Mouse (Mus musculus) forebrain, embryonic 12.5 days (tissue): ENCODE measurements at regions not wholly inside any gene's neighbourhood (a gene's known extent, or its start where the extent isn't known, plus 50 kb on each side); places are given as distances from the start of the nearest gene placed in this dataset.
A peak's percentile ranks its signal among the peaks of the same experiment; 100 is the strongest.

Source experiments
- ATAC-seq: fragments of 200-750 bp; cut with Nextera tagmentation; 2 replicates; pipeline ENCODE4 v1.8.0; 2017; ENCODE audit warnings: moderate TSS enrichment; ENCODE audit not compliant: low FRiP score
- H3K27ac ChIP-seq: fragments of 300-500 bp; sonication (generic); 2 replicates; pipeline ENCODE4 v1.5.1; 2016; ENCODE audit warnings: mild to moderate bottlenecking
- H3K27me3 ChIP-seq: fragments of 300-500 bp; sonication (generic); 2 replicates; pipeline ENCODE4 v1.6.1; 2016; ENCODE audit warnings: mild to moderate bottlenecking
- H3K36me3 ChIP-seq: fragments of 300-500 bp; sonication (generic); replicated peaks from 2 replicates; pipeline ENCODE4 v1.6.1; 2016; ENCODE audit warnings: mild to moderate bottlenecking
- H3K4me1 ChIP-seq: fragments of 300-500 bp; sonication (generic); 2 replicates; pipeline ENCODE4 v1.6.1; 2016
- H3K4me2 ChIP-seq: fragments of 300-500 bp; sonication (generic); 2 replicates; pipeline ENCODE4 v1.6.1; 2016; ENCODE audit warnings: mild to moderate bottlenecking, moderate library complexity
- H3K4me3 ChIP-seq: fragments of 300-500 bp; sonication (generic); replicated peaks from 2 replicates; pipeline ENCODE4 v1.5.1; 2016; ENCODE audit warnings: mild to moderate bottlenecking
- H3K9ac ChIP-seq: fragments of 300-500 bp; sonication (generic); 2 replicates; pipeline ENCODE4 v1.6.1; 2016; ENCODE audit warnings: mild to moderate bottlenecking
- H3K9me3 ChIP-seq: fragments of 300-500 bp; sonication (generic); 2 replicates; pipeline ENCODE4 v1.6.1; 2016
- WGBS: fragments of 180-500 bp; shearing (Covaris S2); methylation state at CpG from one replicate; pipeline ENCODE4 v1.1.7; 2016; 5-methylcytosine and 5-hydroxymethylcytosine counted together

DNA sequence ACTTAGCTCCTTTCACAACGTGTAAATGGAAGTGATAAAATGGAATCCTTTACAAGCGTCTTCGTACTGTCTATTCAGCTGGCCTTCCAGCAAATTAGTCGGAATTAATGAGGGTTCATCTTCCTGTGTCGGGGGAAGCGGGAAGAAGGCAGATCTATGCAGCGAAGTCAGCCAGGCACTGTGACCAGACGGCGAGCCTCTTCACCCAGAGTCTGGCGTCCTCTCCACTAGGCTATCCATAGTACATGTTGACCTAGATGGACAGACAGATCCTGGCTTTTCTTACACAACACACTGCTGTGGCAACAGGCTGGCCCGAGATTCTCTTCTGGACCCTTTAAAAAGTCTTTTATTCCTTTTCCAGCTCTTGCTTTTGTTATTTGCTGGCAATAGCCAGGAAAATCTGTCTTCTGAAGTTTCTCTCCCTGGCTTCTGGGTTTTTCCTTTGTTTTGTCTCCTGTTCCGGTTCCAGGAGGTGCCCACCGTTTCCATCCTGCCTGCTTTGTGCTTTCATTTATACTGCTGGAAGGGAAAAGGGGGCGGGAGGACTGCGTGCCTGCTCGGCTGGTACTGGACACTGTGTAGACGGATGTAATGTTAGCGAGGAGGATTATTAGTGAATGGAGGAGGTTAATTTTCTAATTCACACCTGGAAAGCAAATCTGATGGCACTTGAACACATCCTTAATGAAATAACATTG is 213.3 kb upstream of the Ppp2r3a start:
- H3K4me2 ChIP-seq: peak overlapping the region; percentile 30
- ATAC-seq: no peak; the same call in 1 of the 2 replicates

DNA sequence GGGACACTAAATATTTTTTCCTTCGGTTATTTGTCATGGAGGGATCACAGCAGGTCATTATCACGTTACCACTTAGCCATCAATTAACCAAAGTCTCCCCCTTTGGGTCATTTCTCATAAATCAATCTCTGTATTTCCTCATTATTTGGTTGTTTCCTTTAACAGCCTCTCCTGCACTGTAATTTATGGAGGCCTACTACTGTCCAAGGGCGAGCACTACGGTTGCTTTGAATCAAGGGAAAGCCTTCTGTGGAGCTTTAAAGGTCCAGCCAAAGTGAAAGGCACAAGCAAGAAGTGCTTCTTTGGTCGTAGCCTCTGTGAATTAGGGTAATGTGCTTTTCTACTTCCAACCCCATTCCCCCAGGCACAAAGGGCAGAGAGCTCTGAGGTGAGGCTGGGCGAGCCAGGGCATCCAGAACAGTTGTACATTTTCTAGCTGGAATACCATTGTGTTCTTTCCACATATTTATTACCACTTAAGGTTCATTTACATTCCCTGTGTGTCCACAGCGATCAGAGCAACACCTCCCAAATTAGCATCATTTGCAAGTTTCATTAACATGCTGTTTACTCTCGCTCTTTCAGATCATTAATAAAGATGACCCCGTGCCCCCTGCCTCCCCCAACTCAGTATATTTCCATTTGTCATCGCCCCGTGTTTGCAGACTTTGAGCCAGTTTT is 207.5 kb upstream of the Ppp2r3a start:
- WGBS: 49% methylated on average over 11 of the region's 11 CpGs
- Histone ChIP-seq H3K27me3 (no peaks in the 10 kb centered on the region), H3K9ac (no peak overlapping the region), H3K9me3 (no peaks in the 10 kb centered on the region), H3K4me1 (peaks cover 17% of the 10 kb centered on the region), H3K36me3 (no peaks in the 10 kb centered on the region), H3K4me2 (no peak overlapping the region), H3K27ac (no peak overlapping the region), H3K4me3 (no peak overlapping the region)
- no peak for ATAC-seq

More for the DNA sequence above, 213.3 kb upstream of the Ppp2r3a start:
- H3K27ac ChIP-seq: 0 out of 2 replicates have a peak overlapping the region, but pooled peaks have one; percentile 56
- H3K36me3 ChIP-seq: no peaks in the 10 kb centered on the region
- no peaks in the 10 kb centered on the region for H3K27me3 ChIP-seq
- peaks cover 11% of the 10 kb centered on the region for H3K4me1 ChIP-seq
- no peak overlapping the region for H3K4me3 ChIP-seq
- no peaks in the 10 kb centered on the region for H3K9me3 ChIP-seq
- no peak overlapping the region for H3K9ac ChIP-seq
- WGBS: 43% methylated on average over 18 of the region's 18 CpGs

DNA sequence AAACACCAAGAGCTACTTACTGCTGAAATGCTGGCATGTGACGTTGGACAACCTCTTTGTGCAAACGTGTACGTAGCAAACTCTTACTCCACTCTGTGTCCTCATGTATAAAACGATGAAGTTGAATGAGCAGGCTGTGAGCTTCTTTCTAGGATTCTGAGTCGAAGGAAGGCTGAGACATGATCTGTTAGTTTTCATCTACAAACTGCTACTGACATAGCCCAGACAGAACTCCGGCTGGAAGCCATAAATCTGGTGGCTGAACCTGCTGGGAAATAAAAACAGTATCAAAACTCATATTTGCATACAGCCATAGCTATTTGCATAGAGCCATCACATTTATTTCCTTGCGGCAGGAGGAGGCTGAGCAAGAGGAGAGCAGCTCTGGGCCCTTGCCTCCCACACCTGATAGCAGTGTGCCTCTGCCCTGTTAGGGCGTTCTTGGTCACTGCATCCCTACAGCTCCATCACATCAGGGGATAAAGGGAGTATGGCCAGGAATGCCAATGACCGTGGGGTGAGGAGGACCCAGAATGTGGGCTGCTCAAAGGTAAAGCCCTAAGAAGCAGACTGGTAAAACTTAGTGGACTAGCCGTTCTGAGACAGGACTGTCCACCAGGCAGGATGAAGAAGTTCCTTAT is 206.8 kb upstream of the Ppp2r3a start:
- no peak overlapping the region for H3K4me2 ChIP-seq
- H3K9ac ChIP-seq: no peak overlapping the region
- no peaks in the 10 kb centered on the region for H3K9me3 ChIP-seq
- no peak for ATAC-seq
- no peak overlapping the region for H3K27ac ChIP-seq
- H3K4me3 ChIP-seq: no peak overlapping the region
- H3K27me3 ChIP-seq: no peaks in the 10 kb centered on the region
- peaks cover 17% of the 10 kb centered on the region for H3K4me1 ChIP-seq
- 88% methylated on average over 10 of the region's 10 CpGs for WGBS
- H3K36me3 ChIP-seq: no peaks in the 10 kb centered on the region

DNA sequence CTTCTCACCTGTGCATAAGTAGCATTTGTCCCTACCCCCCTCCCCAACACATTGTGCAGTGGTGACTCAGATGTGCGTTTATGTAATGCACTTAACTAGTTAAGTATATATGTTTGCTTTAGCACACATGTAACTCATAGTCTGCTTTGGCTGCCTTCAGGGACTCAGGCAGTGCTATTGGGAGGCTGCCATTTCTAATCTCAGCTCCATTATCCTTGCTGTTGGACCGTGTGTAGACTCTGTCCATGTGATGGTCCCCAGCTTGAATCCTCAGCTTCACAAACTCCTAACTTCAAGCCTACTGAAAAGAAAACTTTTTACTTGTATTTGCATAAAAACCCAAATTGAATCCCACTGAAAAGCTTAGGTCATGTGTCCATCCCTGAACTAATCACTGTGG is 194.7 kb upstream of the Ppp2r3a start:
- Histone ChIP-seq H3K27ac (no peak overlapping the region), H3K4me1 (no peaks in the 10 kb centered on the region), H3K9ac (no peak overlapping the region), H3K4me2 (no peak overlapping the region), H3K4me3 (no peak overlapping the region), H3K27me3 (no peaks in the 10 kb centered on the region), H3K36me3 (no peaks in the 10 kb centered on the region), H3K9me3 (no peaks in the 10 kb centered on the region)
- WGBS: 79% methylated on average over 2 of the region's 2 CpGs
- no peak for ATAC-seq

- no peaks in the 10 kb centered on the region for H3K36me3 ChIP-seq
- H3K27me3 ChIP-seq: no peaks in the 10 kb centered on the region
- no peak overlapping the region for H3K27ac ChIP-seq
- 92% methylated on average over 5 of the region's 5 CpGs for whole genome bisulfite sequencing
- no peak for ATAC-seq
- H3K4me3 ChIP-seq: no peak overlapping the region
- H3K4me1 ChIP-seq: no peaks in the 10 kb centered on the region
- no peak overlapping the region for H3K4me2 ChIP-seq
- no peaks in the 10 kb centered on the region for H3K9me3 ChIP-seq
- H3K9ac ChIP-seq: no peak overlapping the region
Observed at GRCm38 (mm10) chr9:101445764-101446163, 194.2 kb upstream of the Ppp2r3a start.

- H3K4me3 ChIP-seq: no peak overlapping the region
- 96% methylated on average over 1 of the region's 1 CpGs for WGBS
- no peak for ATAC-seq
- no peaks in the 10 kb centered on the region for H3K4me1 ChIP-seq
- no peaks in the 10 kb centered on the region for H3K27me3 ChIP-seq
- no peaks in the 10 kb centered on the region for H3K9me3 ChIP-seq
- no peak overlapping the region for H3K27ac ChIP-seq
- no peak overlapping the region for H3K9ac ChIP-seq
- no peaks in the 10 kb centered on the region for H3K36me3 ChIP-seq
- H3K4me2 ChIP-seq: no peak overlapping the region
Observed at GRCm38 (mm10) chr9:101445293-101445692, 193.7 kb upstream of the Ppp2r3a start.

- ATAC-seq: no peak
- H3K27ac ChIP-seq: no peak overlapping the region
- no peaks in the 10 kb centered on the region for H3K4me1 ChIP-seq
- H3K27me3 ChIP-seq: no peaks in the 10 kb centered on the region
- 92% methylated on average over 6 of the region's 6 CpGs for WGBS
- no peaks in the 10 kb centered on the region for H3K36me3 ChIP-seq
- no peak overlapping the region for H3K9ac ChIP-seq
- no peaks in the 10 kb centered on the region for H3K9me3 ChIP-seq
- no peak overlapping the region for H3K4me3 ChIP-seq
- no peak overlapping the region for H3K4me2 ChIP-seq
Observed at GRCm38 (mm10) chr9:101439856-101440255, 188.3 kb upstream of the Ppp2r3a start.

DNA sequence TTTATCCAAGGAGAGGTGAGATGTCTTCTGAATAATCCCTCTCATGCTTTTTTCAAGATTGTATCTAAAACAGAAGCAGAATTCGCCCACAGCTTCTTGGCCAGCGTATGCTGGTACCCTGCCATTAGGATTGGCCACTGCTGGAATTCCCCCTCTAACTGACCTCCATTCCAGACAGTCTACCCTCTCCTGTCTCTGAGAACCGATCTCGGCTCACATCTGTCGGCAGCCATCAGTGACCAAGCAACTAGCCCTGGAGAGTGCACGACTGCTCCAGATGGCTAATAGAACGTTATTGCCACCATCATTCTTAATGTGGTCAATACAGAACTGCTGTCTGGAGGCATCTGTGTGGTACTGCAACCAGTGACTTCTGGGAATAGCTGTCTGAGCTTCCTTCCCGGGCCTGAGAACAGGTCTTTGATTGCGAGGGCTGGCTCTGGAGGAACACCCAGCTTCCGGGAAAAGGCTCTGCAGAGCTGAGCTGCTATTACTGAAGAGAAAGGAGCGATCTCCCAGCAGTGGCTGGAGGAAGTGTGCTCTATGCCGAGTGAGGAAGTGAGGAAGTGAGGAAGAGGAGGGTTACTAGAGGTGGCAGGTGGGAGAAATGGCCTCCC is 187.1 kb upstream of the Ppp2r3a start:
- no peaks in the 10 kb centered on the region for H3K4me1 ChIP-seq
- no peak overlapping the region for H3K4me3 ChIP-seq
- H3K4me2 ChIP-seq: no peak overlapping the region
- H3K9me3 ChIP-seq: no peaks in the 10 kb centered on the region
- no peak overlapping the region for H3K9ac ChIP-seq
- no peaks in the 10 kb centered on the region for H3K36me3 ChIP-seq
- 85% methylated on average over 12 of the region's 12 CpGs for WGBS
- H3K27me3 ChIP-seq: no peaks in the 10 kb centered on the region
- no peak overlapping the region for H3K27ac ChIP-seq
- no peak for ATAC-seq

DNA sequence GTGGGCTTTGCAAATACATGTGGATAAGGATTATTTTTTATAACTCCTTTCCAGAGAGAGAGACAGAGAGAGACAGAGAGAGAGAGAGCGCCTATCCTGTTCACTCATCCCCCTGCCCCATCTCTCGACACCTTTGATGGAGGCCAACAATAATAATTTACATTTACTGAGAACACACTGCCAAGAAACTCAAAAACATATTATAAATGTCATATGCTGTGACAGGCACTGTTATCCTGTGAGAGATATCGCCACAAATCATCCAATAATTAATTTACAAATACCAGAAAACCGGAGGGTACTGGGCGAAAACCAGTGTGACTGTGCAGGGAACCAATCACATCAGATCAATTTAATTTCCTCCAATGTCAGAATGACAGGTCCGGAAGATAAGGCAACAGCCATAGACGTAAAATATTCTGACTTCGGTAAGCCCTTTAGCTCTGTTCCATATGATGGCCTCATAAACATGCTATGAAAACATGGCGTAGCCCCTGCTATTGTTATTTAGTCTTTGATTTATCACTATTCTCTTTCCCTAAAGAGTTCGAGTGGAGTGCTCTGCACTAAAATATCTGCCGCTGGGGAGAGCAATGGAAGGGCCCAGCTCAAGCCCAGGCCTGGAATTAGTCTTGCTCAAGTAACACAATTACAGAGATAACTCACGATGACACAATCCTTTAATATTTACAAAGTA is 173.5 kb upstream of the Ppp2r3a start:
- no peak for ATAC-seq
- no peaks in the 10 kb centered on the region for H3K36me3 ChIP-seq
- no peak overlapping the region for H3K4me3 ChIP-seq
- peaks cover 14% of the 10 kb centered on the region for H3K4me1 ChIP-seq
- WGBS: 87% methylated on average over 12 of the region's 12 CpGs
- no peak overlapping the region for H3K9ac ChIP-seq
- H3K9me3 ChIP-seq: no peaks in the 10 kb centered on the region
- no peak overlapping the region for H3K27ac ChIP-seq
- no peaks in the 10 kb centered on the region for H3K27me3 ChIP-seq
- no peak overlapping the region for H3K4me2 ChIP-seq

DNA sequence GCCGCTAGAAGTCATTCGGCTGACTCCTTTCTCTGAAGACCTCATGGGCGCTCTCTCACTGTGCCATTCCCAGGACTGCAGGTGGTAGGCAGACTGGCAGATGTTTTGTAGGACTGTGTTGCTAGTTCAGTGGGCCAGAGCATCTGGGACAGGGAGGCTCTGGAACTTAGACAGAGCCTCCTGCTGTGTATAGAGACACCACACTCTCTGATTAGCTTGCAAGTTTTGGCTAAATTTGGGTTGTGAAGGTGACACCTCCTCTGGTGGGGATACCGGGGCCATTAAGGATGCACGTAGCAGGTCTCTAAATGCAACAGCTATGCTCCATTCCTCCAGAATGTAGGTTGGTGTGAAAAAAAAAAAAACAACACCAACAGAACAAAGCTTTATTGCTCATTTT is 171.4 kb upstream of the Ppp2r3a start:
- Histone ChIP-seq H3K4me3 (no peak overlapping the region), H3K27me3 (no peaks in the 10 kb centered on the region), H3K27ac (no peak overlapping the region), H3K36me3 (no peaks in the 10 kb centered on the region), H3K4me1 (peaks cover 14% of the 10 kb centered on the region), H3K4me2 (no peak overlapping the region), H3K9ac (no peak overlapping the region), H3K9me3 (no peaks in the 10 kb centered on the region)
- ATAC-seq: no peak
- WGBS: 88% methylated on average over 5 of the region's 5 CpGs

DNA sequence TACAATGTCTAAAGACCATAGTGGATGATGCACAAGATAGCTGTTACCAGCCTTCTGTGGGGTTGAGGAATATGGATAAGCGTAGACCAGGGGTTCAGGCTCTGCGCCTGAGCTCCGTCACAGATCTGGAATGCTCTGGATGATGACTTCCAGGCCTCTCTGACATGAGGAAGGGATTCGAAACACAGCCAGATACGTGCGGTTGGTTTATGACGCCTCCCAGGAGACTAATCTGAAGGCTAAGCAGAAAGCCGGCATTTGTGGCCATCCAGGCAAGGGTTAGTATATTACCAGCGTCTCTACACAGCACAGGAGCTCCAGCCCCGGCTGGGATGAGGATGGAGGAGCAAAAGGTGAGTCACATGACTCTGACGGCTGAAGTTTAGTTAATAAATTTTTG is 170.4 kb upstream of the Ppp2r3a start:
- Histone ChIP-seq H3K36me3 (no peaks in the 10 kb centered on the region), H3K4me3 (no peak overlapping the region), H3K9me3 (no peaks in the 10 kb centered on the region), H3K27me3 (no peaks in the 10 kb centered on the region), H3K27ac (no peak overlapping the region), H3K4me1 (peaks cover 14% of the 10 kb centered on the region), H3K9ac (no peak overlapping the region), H3K4me2 (no peak overlapping the region)
- 90% methylated on average over 11 of the region's 11 CpGs for WGBS
- ATAC-seq: no peak

DNA sequence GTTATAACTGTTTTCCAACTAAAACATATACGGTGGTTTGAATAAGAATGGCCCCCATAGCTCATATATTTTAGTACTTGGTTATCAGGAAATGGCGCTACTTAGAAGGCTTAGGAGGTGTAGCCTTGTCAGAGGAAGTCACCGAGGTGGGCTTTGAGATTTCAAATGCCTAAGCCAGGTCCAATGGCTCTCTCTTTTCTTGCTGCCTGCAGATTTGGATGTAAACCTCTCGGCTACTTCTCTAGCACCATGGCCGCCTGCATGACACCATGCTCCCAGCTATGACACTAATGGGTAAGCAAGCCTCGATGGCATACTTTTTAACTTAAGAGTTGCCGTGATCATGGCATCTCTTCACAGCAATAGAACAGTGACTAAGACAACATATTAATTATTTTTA is 169.5 kb upstream of the Ppp2r3a start:
- no peak overlapping the region for H3K4me2 ChIP-seq
- 94% methylated on average over 7 of the region's 7 CpGs for WGBS
- no peaks in the 10 kb centered on the region for H3K9me3 ChIP-seq
- H3K4me3 ChIP-seq: no peak overlapping the region
- peaks cover 9% of the 10 kb centered on the region for H3K4me1 ChIP-seq
- no peak overlapping the region for H3K9ac ChIP-seq
- no peaks in the 10 kb centered on the region for H3K36me3 ChIP-seq
- no peaks in the 10 kb centered on the region for H3K27me3 ChIP-seq
- ATAC-seq: no peak
- no peak overlapping the region for H3K27ac ChIP-seq
